Mouse (Mus musculus) liver, embryonic 11.5 days (tissue): Measurements from ENCODE around the gene Stambp. TPM values are rescaled to one million over a fixed set of nuclear protein-coding genes. Genes with fewer than 3 reads are reported as not detected.

Experiments
- ATAC-seq: fragments of 200-750 bp; cut with Nextera tagmentation; replicated peaks from 2 replicates; pipeline ENCODE4 v1.8.0; 2017; ENCODE audit warnings: moderate number of reproducible peaks, mild to moderate bottlenecking, moderate TSS enrichment, moderate library complexity; ENCODE audit not compliant: low FRiP score
- DNase-seq: peaks from one replicate; pipeline ENCODE4 v3.0.0-alpha.2; 2017; ENCODE audit warnings: low spot score
- H3K27ac ChIP-seq: fragments of 300-500 bp; sonication (generic); 2 replicates; pipeline ENCODE4 v1.5.1; 2014; ENCODE audit warnings: mild to moderate bottlenecking, low read depth, low read length, control low read depth
- H3K27me3 ChIP-seq: fragments of 300-500 bp; sonication (generic); replicated peaks from 2 replicates; pipeline ENCODE4 v1.6.1; 2014; ENCODE audit warnings: low read length, mixed read lengths; ENCODE audit not compliant: control insufficient read depth, insufficient read depth
- H3K36me3 ChIP-seq: fragments of 300-500 bp; sonication (generic); 2 replicates; pipeline ENCODE4 v1.6.1; 2014; ENCODE audit warnings: mild to moderate bottlenecking, low read length, moderate library complexity, mixed read lengths; ENCODE audit not compliant: control insufficient read depth, insufficient read depth
- H3K4me1 ChIP-seq: fragments of 300-500 bp; sonication (generic); replicated peaks from 2 replicates; pipeline ENCODE4 v1.6.1; 2014; ENCODE audit warnings: low read length, mixed read lengths; ENCODE audit not compliant: control insufficient read depth, insufficient read depth
- H3K4me2 ChIP-seq: fragments of 300-500 bp; sonication (generic); 2 replicates; pipeline ENCODE4 v1.6.1; 2014; ENCODE audit warnings: mild to moderate bottlenecking, control low read depth, moderate library complexity
- H3K4me3 ChIP-seq: fragments of 300-500 bp; sonication (generic); 2 replicates; pipeline ENCODE4 v1.5.1; 2014; ENCODE audit warnings: low read depth, low read length, control low read depth
- H3K9ac ChIP-seq: fragments of 300-500 bp; sonication (generic); 2 replicates; pipeline ENCODE4 v1.6.1; 2014; ENCODE audit warnings: low read depth, low read length, control low read depth
- H3K9me3 ChIP-seq: fragments of 300-500 bp; sonication (generic); 2 replicates; pipeline ENCODE4 v1.6.1; 2016; ENCODE audit warnings: low read length, inconsistent platforms, mixed read lengths; ENCODE audit not compliant: control insufficient read depth
- WGBS: fragments of 180-500 bp; shearing (Covaris S2); extraction: QIAGEN DNeasy Blood & Tissue Kit; methylation state at CpG from one replicate; pipeline ENCODE4 v1.1.7; 2014; 5-methylcytosine and 5-hydroxymethylcytosine counted together
- polyA plus RNA-seq: library from polyadenylated mRNA; unstranded; fragments of >200 nt; fragmentation: Nextera tagmentation; extraction: Ambion mirVana; gene quantifications from 2 replicates; pipeline ENCODE4 v1.2.1, GENCODE M21; 2014

The Stambp gene
- polyA plus RNA-seq, 1 experiment from 2014 or later: 21.2 TPM

GRCm38 (mm10) chr6:83582938-83583270 lies 10.4 kb upstream of the Stambp start:
- ATAC-seq (no peak), DNase-seq (no peak)
- no peak overlapping the region for H3K4me2 ChIP-seq
- no peak overlapping the region for H3K9ac ChIP-seq
- no peaks in the 10 kb centered on the region for H3K4me1 ChIP-seq
- H3K27me3 ChIP-seq: peaks cover 12% of the 10 kb centered on the region
- WGBS: 2% methylated on average over 6 of the region's 6 CpGs
- no peaks in the 10 kb centered on the region for H3K9me3 ChIP-seq
- no peak overlapping the region for H3K4me3 ChIP-seq
- no peak overlapping the region for H3K27ac ChIP-seq
- H3K36me3 ChIP-seq: no peaks in the 10 kb centered on the region

- DNase-seq: no peak
- Histone ChIP-seq H3K36me3 (no peaks in the 10 kb centered on the region), H3K9ac (no peak overlapping the region), H3K4me3 (no peak overlapping the region), H3K27ac (no peak overlapping the region), H3K27me3 (peaks cover 12% of the 10 kb centered on the region), H3K4me2 (no peak overlapping the region), H3K4me1 (no peaks in the 10 kb centered on the region), H3K9me3 (no peaks in the 10 kb centered on the region)
- WGBS: 58% methylated on average over 20 of the region's 20 CpGs
- no peak for ATAC-seq
These were observed 9.8 kb upstream of the Stambp start for GRCm38 (mm10) chr6:83582135-83582937.

GRCm38 (mm10) chr6:83577534-83577933 lies 5.0 kb upstream of the Stambp start:
- Histone ChIP-seq H3K36me3 (no peaks in the 10 kb centered on the region), H3K4me3 (no peak overlapping the region), H3K4me2 (no peak overlapping the region), H3K27me3 (peaks cover 4% of the 10 kb centered on the region; the same call in 1 of the 2 replicates), H3K9me3 (no peaks in the 10 kb centered on the region), H3K4me1 (no peaks in the 10 kb centered on the region), H3K27ac (no peak overlapping the region), H3K9ac (no peak overlapping the region)
- DNase-seq (no peak), ATAC-seq (no peak)

DNA sequence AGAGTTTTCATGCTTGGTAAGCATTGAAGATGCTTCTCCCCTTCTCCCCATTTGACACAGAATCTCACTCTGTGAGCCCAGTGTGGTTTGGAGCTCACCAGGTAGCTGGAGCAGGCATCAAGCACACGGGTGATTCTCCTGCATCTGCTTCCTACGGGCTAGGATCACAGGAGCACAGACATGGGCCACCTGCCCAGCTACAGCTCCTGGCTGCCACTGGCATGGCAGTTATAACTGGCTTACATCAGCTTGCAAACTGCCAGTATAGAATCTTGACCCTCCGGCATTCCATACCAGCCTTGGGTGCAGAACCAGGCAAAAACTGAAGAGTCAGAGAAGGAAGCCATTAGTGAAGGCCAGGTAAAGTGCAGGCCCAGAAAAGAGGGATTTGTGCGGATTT lies 3.1 kb upstream of the Stambp start:
- H3K27me3 ChIP-seq: peaks cover 4% of the 10 kb centered on the region; the same call in 1 of the 2 replicates
- no peaks in the 10 kb centered on the region for H3K9me3 ChIP-seq
- H3K9ac ChIP-seq: no peak overlapping the region
- H3K4me3 ChIP-seq: no peak overlapping the region
- no peak overlapping the region for H3K4me2 ChIP-seq
- H3K36me3 ChIP-seq: no peaks in the 10 kb centered on the region
- H3K27ac ChIP-seq: no peak overlapping the region
- WGBS: 70% methylated on average over 4 of the region's 4 CpGs
- no peak for ATAC-seq
- no peak for DNase-seq
- peaks cover 7% of the 10 kb centered on the region; the same call in 1 of the 2 replicates for H3K4me1 ChIP-seq

DNA sequence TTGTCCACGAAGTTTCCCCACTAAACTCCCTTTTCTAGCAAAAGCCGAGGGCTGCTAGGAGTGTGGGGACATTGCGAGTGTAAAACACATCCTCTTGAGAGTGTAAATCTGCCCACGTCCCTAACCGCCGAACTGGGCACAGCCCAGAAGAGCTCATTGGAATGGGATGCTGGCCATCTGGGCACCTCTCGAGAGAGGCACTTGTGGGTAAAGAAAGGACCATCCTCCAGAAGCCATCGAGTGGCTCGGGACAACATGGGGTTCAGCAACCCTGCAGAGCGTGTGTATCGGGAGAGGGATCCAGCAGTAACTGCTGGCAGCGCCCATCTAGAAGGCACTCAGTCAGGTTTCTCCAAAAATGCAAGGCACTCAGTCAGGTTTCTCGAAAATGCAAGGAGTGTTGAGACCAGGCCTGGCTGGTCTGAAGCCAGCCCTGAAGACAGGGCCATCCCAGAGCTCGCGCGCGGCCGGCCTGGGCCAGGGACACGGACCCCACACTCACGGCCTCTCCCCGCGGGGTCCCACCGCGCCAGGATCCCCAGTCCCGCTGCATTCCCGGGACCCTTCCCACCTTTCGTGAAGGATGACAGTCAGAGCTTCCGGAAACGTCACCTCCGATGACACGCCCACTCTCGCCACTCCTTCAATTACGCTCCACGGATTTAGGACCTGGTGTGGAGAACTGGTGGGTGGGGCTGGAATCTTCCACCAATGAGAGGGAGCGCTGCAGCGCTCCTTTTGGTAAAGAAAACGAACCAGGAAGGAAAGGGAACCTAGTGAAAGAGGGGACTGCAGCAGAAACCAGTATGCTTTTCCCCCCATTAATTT lies 475 bp downstream of the Stambp start:
- Histone ChIP-seq H3K27me3 (no peaks in the 10 kb centered on the region; the same call in 1 of the 2 replicates), H3K27ac (peak overlapping the region; percentile 54; the same call in 1 of the 2 replicates), H3K36me3 (no peaks in the 10 kb centered on the region), H3K4me3 (peak overlapping the region; percentile 71), H3K9me3 (no peaks in the 10 kb centered on the region), H3K9ac (peak overlapping the region; percentile 67), H3K4me2 (peak overlapping the region; percentile 78), H3K4me1 (peaks cover 7% of the 10 kb centered on the region; the same call in 1 of the 2 replicates)
- peak; percentile 79 for DNase-seq
- WGBS: 7% methylated on average over 37 of the region's 37 CpGs
- peak; percentile 95 for ATAC-seq

- 69% methylated on average over 20 of the region's 20 CpGs for WGBS
- ATAC-seq: no peak
These were observed 3.3 kb downstream of the Stambp start for GRCm38 (mm10) chr6:83568901-83569862.

GRCm38 (mm10) chr6:83555972-83556371 lies 16.6 kb downstream of the Stambp start:
- no peaks in the 10 kb centered on the region for H3K9me3 ChIP-seq
- no peak overlapping the region for H3K9ac ChIP-seq
- no peak for ATAC-seq
- no peak overlapping the region for H3K27ac ChIP-seq
- 75% methylated on average over 6 of the region's 6 CpGs for WGBS
- no peaks in the 10 kb centered on the region for H3K27me3 ChIP-seq
- no peak for DNase-seq
- no peak overlapping the region for H3K4me2 ChIP-seq
- peaks cover 2% of the 10 kb centered on the region; the same call in 1 of the 2 replicates for H3K36me3 ChIP-seq
- H3K4me1 ChIP-seq: no peaks in the 10 kb centered on the region
- H3K4me3 ChIP-seq: no peak overlapping the region

More at GRCm38 (mm10) chr6:83568901-83569862, 3.3 kb downstream of the Stambp start:
- no peaks in the 10 kb centered on the region for H3K36me3 ChIP-seq
- H3K9me3 ChIP-seq: no peaks in the 10 kb centered on the region
- DNase-seq: no peak
- H3K4me2 ChIP-seq: no peak overlapping the region
- no peak overlapping the region for H3K27ac ChIP-seq
- H3K4me1 ChIP-seq: peaks cover 7% of the 10 kb centered on the region; the same call in 1 of the 2 replicates
- H3K9ac ChIP-seq: no peak overlapping the region
- no peak overlapping the region for H3K4me3 ChIP-seq
- H3K27me3 ChIP-seq: no peaks in the 10 kb centered on the region; the same call in 1 of the 2 replicates

DNA sequence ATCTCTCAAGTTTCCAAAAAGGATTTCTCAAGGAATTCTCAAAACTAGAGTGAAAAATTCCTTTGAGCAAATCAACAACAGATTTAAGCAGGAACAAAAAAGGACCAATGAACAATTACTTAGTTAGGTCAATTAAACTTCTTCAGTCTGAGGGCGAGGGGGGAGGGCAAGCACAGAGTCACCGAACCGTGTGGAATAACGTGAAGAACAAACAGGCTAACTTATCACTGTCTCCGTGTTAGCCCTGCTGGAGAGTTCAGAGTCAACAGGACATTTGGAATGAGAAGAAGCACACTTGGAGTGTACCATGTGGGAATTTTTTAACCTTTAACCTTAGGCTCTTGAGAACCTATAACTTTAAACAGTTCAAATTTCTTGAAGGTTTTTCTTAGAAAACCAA lies 24.2 kb downstream of the Stambp start:
- Histone ChIP-seq H3K4me1 (no peaks in the 10 kb centered on the region), H3K9ac (no peak overlapping the region), H3K27ac (no peak overlapping the region), H3K4me2 (no peak overlapping the region), H3K36me3 (0 out of 2 replicates have a peak, but pooled peaks cover 3% of the 10 kb centered on the region), H3K9me3 (no peaks in the 10 kb centered on the region), H3K27me3 (no peaks in the 10 kb centered on the region), H3K4me3 (no peak overlapping the region)
- 77% methylated on average over 5 of the region's 5 CpGs for WGBS
- DNase-seq (no peak), ATAC-seq (no peak)
